Mouse (Mus musculus) MEL (cell line): ENCODE data around the gene Arhgap28. TPM values are rescaled to one million over a fixed set of nuclear protein-coding genes. Genes with fewer than 3 reads are reported as not detected.

Source experiments
- DNase-seq: peaks from one replicate; pipeline ENCODE4 v3.0.0; 2011; ENCODE audit warnings: low read depth, low spot score
- H3K27ac ChIP-seq: 2 replicates; pipeline ENCODE4 v1.5.1; 2012; ENCODE audit warnings: low read depth, mild to moderate bottlenecking, control low read depth, low read length, moderate library complexity; ENCODE audit not compliant: control insufficient read depth
- H3K27me3 ChIP-seq, 2 experiments: fragments of 150-350 bp in 1 of 2; sonication (generic) in 1 of 2; 2 replicates each; pipeline ENCODE4 v1.6.1; 2012; ENCODE audit warnings: low read length in 2 of 2, mild to moderate bottlenecking in 2 of 2, improper control_type of control experiment in 1 of 2, moderate library complexity in 1 of 2; ENCODE audit not compliant: insufficient read depth in 2 of 2, control insufficient read depth in 1 of 2
- H3K36me3 ChIP-seq, 2 experiments: 2 replicates each; pipeline ENCODE4 v1.6.1; 2012 to 2014; ENCODE audit warnings: low read length in 2 of 2, improper control_type of control experiment in 1 of 2, inconsistent platforms in 1 of 2, mild to moderate bottlenecking in 1 of 2; ENCODE audit not compliant: insufficient read depth in 2 of 2, control insufficient read depth in 1 of 2
- H3K4me1 ChIP-seq, 2 experiments: fragments of 150-350 bp in 1 of 2; sonication (generic) in 1 of 2; 2 replicates each; pipeline ENCODE4 v1.6.1; 2012; ENCODE audit warnings: low read length in 2 of 2, improper control_type of control experiment in 1 of 2, mild to moderate bottlenecking in 1 of 2; ENCODE audit not compliant: insufficient read depth in 2 of 2, control insufficient read depth in 1 of 2
- H3K4me3 ChIP-seq, 2 experiments: fragments of 150-350 bp in 1 of 2; sonication (generic) in 1 of 2; 2 replicates each; pipeline ENCODE4 v1.5.1; 2012; ENCODE audit warnings: low read depth in 2 of 2, low read length in 2 of 2, mild to moderate bottlenecking in 2 of 2, moderate library complexity in 2 of 2, control low read depth in 1 of 2, improper control_type of control experiment in 1 of 2; ENCODE audit not compliant: control insufficient read depth in 1 of 2, insufficient read depth in 1 of 2
- H3K79me2 ChIP-seq: 2 replicates; pipeline ENCODE4 v1.6.1; 2012; ENCODE audit warnings: mild to moderate bottlenecking, low read length, moderate library complexity; ENCODE audit not compliant: control insufficient read depth, poor library complexity, insufficient read depth
- H3K9ac ChIP-seq: 2 replicates; pipeline ENCODE4 v1.6.1; 2012; ENCODE audit warnings: low read depth, mild to moderate bottlenecking, control low read depth, low read length, moderate library complexity; ENCODE audit not compliant: control insufficient read depth, poor library complexity, severe bottlenecking
- H3K9me3 ChIP-seq: fragments of 150-350 bp; sonication (generic); replicated peaks from 2 replicates; pipeline ENCODE4 v1.6.1; 2012; ENCODE audit warnings: mild to moderate bottlenecking, low read length, improper control_type of control experiment, moderate library complexity; ENCODE audit not compliant: insufficient read depth
- CHD2 ChIP-seq: IDR thresholded peaks from 2 replicates; pipeline ENCODE4 v1.6.1; 2011; ENCODE audit warnings: low read length, improper control_type of control experiment
- CTCF ChIP-seq, 3 experiments: IDR thresholded peaks in 2 of 3; conservative IDR thresholded peaks in 1 of 3; 2 replicates each; pipeline ENCODE4 v1.5.1; 2011 to 2012; ENCODE audit warnings: low read length in 3 of 3, low read depth in 2 of 3, mild to moderate bottlenecking in 2 of 3, improper control_type of control experiment in 1 of 3, inconsistent platforms in 1 of 3, mixed read lengths in 1 of 3, moderate library complexity in 1 of 3; ENCODE audit not compliant: control insufficient read depth in 1 of 3, insufficient read depth in 1 of 3, poor library complexity in 1 of 3, severe bottlenecking in 1 of 3
- E2F4 ChIP-seq: IDR thresholded peaks from 2 replicates; pipeline ENCODE4 v1.6.1; 2011; ENCODE audit warnings: low read depth, low read length, improper control_type of control experiment, borderline replicate concordance
- ELF1 ChIP-seq: IDR thresholded peaks from 2 replicates; pipeline ENCODE4 v1.6.1; 2014; ENCODE audit warnings: low read depth, mild to moderate bottlenecking, inconsistent platforms, low read length, improper control_type of control experiment, moderate library complexity
- EP300 ChIP-seq, 2 experiments: IDR thresholded peaks; 2 replicates each; pipeline ENCODE4 v1.6.1; 2011; ENCODE audit warnings: improper control_type of control experiment in 2 of 2, low read length in 2 of 2, low read depth in 1 of 2, mild to moderate bottlenecking in 1 of 2
- ETS1 ChIP-seq: IDR thresholded peaks from 2 replicates; pipeline ENCODE4 v1.6.1; 2012; ENCODE audit warnings: low read depth, mild to moderate bottlenecking, inconsistent platforms, low read length, improper control_type of control experiment, moderate library complexity
- MAX ChIP-seq: IDR thresholded peaks from 2 replicates; pipeline ENCODE4 v1.6.1; 2011; ENCODE audit warnings: low read length, improper control_type of control experiment
- MAZ ChIP-seq: IDR thresholded peaks from 2 replicates; pipeline ENCODE4 v1.6.1; 2012; ENCODE audit warnings: low read depth, mild to moderate bottlenecking, inconsistent platforms, low read length, improper control_type of control experiment
- MYB ChIP-seq: IDR thresholded peaks from 2 replicates; pipeline ENCODE4 v1.6.1; 2011; ENCODE audit warnings: mild to moderate bottlenecking, low read depth, low read length, improper control_type of control experiment
- NELFE ChIP-seq: IDR thresholded peaks from 2 replicates; pipeline ENCODE4 v1.6.1; 2011; ENCODE audit warnings: low read depth, low read length, improper control_type of control experiment
- NRF1 ChIP-seq: IDR thresholded peaks from 2 replicates; pipeline ENCODE4 v1.6.1; 2014; ENCODE audit warnings: low read depth, mild to moderate bottlenecking, inconsistent platforms, low read length, improper control_type of control experiment, moderate library complexity; ENCODE audit not compliant: poor library complexity, insufficient read depth, severe bottlenecking
- POLR2A ChIP-seq, 2 experiments: IDR thresholded peaks; 2 replicates each; pipeline ENCODE4 v1.6.1; 2011 to 2012; ENCODE audit warnings: low read length in 2 of 2, mild to moderate bottlenecking in 2 of 2, control low read depth in 1 of 2, improper control_type of control experiment in 1 of 2, low read depth in 1 of 2, moderate library complexity in 1 of 2; ENCODE audit not compliant: control insufficient read depth in 1 of 2, insufficient read depth in 1 of 2, poor library complexity in 1 of 2
- RAD21 ChIP-seq: IDR thresholded peaks from 2 replicates; pipeline ENCODE4 v1.6.1; 2011; ENCODE audit warnings: mild to moderate bottlenecking, low read depth, low read length, improper control_type of control experiment
- RCOR1 ChIP-seq: IDR thresholded peaks from 2 replicates; pipeline ENCODE4 v1.6.1; 2012; ENCODE audit warnings: low read depth, mild to moderate bottlenecking, inconsistent platforms, low read length, improper control_type of control experiment
- SIN3A ChIP-seq: IDR thresholded peaks from 2 replicates; pipeline ENCODE4 v1.6.1; 2012; ENCODE audit warnings: low read length, improper control_type of control experiment, inconsistent platforms
- TAL1 ChIP-seq: IDR thresholded peaks from 2 replicates; pipeline ENCODE4 v1.6.1; 2012; ENCODE audit warnings: mild to moderate bottlenecking, inconsistent platforms, low read length, moderate library complexity, mixed read lengths
- USF1 ChIP-seq: IDR thresholded peaks from 2 replicates; pipeline ENCODE4 v1.6.1; 2014; ENCODE audit warnings: low read depth, mild to moderate bottlenecking, inconsistent platforms, low read length, improper control_type of control experiment, moderate library complexity
- polyA plus RNA-seq, 2 experiments: library from polyadenylated mRNA; stranded (reverse) in 1 of 2; unstranded in 1 of 2; fragments of >175 nt in 1 of 2; fragments of >200 nt in 1 of 2; gene quantifications; 2 replicates each; pipeline versions ENCODE4 v1.2.1 to v1.2.4; 2012; ENCODE audit warnings: low replicate concordance in 2 of 2, low read depth in 1 of 2; ENCODE audit not compliant: insufficient read length in 2 of 2, insufficient read depth in 1 of 2, missing spikeins in 1 of 2
- total RNA-seq: library from RNA; depleted of rRNA; stranded (reverse); fragments of 300-350 nt; gene quantifications from 2 replicates; pipeline ENCODE4 v1.2.3, GENCODE M21; 2012

Arhgap28 gene
- total and polyA plus RNA-seq, 3 experiments = not detected

GRCm38 (mm10) chr17:67904315-67904944, 99.5 kb downstream of the Arhgap28 start:
- no peak overlapping the region for H3K27ac ChIP-seq

GRCm38 (mm10) chr17:67902847-67903246, 101.1 kb downstream of the Arhgap28 start:
- H3K79me2 ChIP-seq = no peaks in the 10 kb centered on the region
- no peak overlapping the region for H3K9ac ChIP-seq
- H3K4me3 ChIP-seq = no peak overlapping the region
- TF ChIP-seq ELF1 = no peak
- no peak for TF ChIP-seq USF1
- TF ChIP-seq NELFE = no peak
- TF ChIP-seq, all 39 proteins: peak for 0
- DNase-seq = no peak
- Histone ChIP-seq H3K9me3 (no peaks in the 10 kb centered on the region), H3K36me3 (no peaks in the 10 kb centered on the region), H3K4me1 (no peaks in the 10 kb centered on the region), H3K27me3 (no peaks in the 10 kb centered on the region), H3K27ac (no peak overlapping the region)

More at GRCm38 (mm10) chr17:67904315-67904944, 99.5 kb downstream of the Arhgap28 start:
- H3K27me3 ChIP-seq = no peaks in the 10 kb centered on the region
- H3K9me3 ChIP-seq = no peaks in the 10 kb centered on the region
- no peak for DNase-seq
- TF ChIP-seq NELFE (no peak), NRF1 (no peak), CHD2 (no peak), ELF1 (no peak), POLR2A (IDR thresholded peaks at IDR 0.05; ENCODE audit: control insufficient read depth in 1 of 2, insufficient read depth in 1 of 2, low read depth in 1 of 2, low read length in 2 of 2, poor library complexity in 1 of 2) (no peak), TAL1 (no peak), MAX (no peak), CTCF (IDR thresholded peaks at IDR 0.05 in 2 of 3, conservative IDR thresholded peaks at IDR 0.05 in 1 of 3; ENCODE audit: control insufficient read depth in 1 of 3, insufficient read depth in 1 of 3, low read depth in 2 of 3, low read length in 3 of 3, poor library complexity in 1 of 3, severe bottlenecking in 1 of 3) (no peak), SIN3A (no peak)
- TF ChIP-seq, all 39 proteins: peak for 0
- Histone ChIP-seq H3K79me2 (no peaks in the 10 kb centered on the region), H3K4me3 (no peak overlapping the region), H3K4me1 (no peaks in the 10 kb centered on the region), H3K36me3 (no peaks in the 10 kb centered on the region), H3K9ac (no peak overlapping the region)

GRCm38 (mm10) chr17:67901161-67901560, 102.8 kb downstream of the Arhgap28 start:
- Histone ChIP-seq H3K4me3 (no peak overlapping the region), H3K79me2 (no peaks in the 10 kb centered on the region), H3K27me3 (no peaks in the 10 kb centered on the region), H3K4me1 (no peaks in the 10 kb centered on the region), H3K27ac (no peak overlapping the region), H3K9ac (no peak overlapping the region), H3K9me3 (no peaks in the 10 kb centered on the region), H3K36me3 (no peaks in the 10 kb centered on the region)
- TF ChIP-seq ETS1 = no peak
- no peak for TF ChIP-seq RAD21
- TF ChIP-seq USF1 = no peak
- TF ChIP-seq MAZ = no peak
- no peak for TF ChIP-seq MYB
- no peak for TF ChIP-seq ELF1
- no peak for TF ChIP-seq RCOR1
- no peak for TF ChIP-seq EP300 (IDR thresholded peaks at IDR 0.05; ENCODE audit: low read depth in 1 of 2, low read length in 2 of 2)
- no peak for TF ChIP-seq E2F4
- DNase-seq = no peak
